Mouse (Mus musculus) MN1 (cell line): Measurements from ENCODE around the gene Gnaz.
"Not testable (repeated sequence)": the region's sequence is repeated elsewhere in the genome, so short reads cannot be mapped to it uniquely, and the experiment has no call there.

Experiments
- DNase-seq: peaks from one replicate; pipeline ENCODE4 v3.0.0-alpha.2; 2016; ENCODE audit warnings: low spot score

Gene Gnaz

DNA sequence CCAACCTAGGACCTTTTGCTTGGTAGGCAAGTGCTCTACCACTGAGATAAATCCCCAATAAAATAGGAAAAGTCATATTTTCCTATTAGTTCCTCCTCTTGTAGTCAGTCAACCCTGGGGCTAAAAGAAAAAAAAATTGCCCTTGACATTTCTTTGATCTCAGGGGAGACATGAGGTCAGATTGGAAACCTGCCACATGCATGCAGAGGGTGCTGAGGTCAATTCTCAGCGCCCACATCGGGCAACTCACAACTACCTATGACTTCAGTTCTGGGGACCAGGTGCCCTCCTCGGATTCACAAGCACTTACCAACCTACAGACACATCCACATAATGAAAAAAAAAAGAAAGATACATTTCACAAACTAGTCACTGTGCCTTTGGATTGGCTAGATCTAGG lies 63.3 kb downstream of the Gnaz start:
- DNase-seq: no peak

DNA sequence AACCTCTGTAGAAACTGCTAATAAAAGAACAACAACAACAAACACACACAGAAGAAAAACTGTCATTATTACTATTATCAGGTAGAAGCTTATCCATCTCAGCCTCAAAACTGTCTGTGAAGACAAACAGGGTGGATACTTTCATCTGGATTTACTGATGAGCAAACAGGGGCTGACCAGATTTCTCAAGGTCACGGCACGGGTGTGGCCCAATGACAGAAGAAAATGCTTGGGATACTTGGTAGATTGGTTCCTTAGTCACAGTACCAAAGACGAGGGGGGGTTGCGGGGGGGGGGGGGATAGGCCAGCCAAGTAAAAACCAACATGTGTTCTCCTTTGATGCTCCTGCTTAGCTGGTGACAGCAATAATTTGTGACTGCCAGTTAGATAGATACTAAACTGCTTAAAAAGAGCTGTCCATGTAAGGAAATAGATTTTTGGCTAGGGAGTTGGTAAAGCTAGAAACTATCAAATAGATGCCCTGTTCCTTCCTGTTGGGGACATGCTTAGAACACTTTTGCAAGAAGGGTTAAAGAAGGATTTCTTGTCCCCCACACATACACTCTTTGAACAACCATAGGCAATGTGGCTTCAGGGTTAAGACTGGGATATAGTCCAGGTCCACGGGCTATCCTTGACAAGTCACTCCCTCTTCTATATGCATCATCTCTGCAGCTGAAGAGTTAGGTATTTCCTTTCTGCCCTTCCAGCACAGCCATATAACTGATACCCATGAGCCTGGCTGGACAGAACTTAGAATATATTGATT lies 64.6 kb downstream of the Gnaz start:
- DNase-seq: peak; percentile 50

DNA sequence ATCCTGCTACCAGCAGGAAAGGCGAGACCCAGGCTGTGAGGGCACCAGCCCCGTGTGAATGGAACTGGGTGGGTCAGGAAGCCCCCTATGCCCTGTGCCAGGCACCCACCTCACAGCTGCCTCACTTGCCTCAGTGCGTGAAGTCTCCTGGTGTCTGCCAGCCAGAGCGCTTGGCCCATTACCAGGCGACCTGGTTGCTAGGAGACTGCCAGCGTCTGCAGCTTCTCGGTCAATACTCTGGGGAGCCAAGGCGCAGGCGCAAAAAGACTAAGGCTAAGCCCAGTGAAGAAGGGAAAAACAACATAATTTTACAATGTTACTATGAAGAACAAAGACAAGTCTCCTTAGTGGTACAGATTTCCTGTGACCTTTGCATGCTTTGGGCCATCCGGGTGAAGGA lies 65.4 kb downstream of the Gnaz start, which contains the start of gene Rsph14:
TSS of gene Rsph14 (minus strand) at position 192 of the 400 bp plus-strand sequence.
- peak; percentile 98 for DNase-seq

DNA sequence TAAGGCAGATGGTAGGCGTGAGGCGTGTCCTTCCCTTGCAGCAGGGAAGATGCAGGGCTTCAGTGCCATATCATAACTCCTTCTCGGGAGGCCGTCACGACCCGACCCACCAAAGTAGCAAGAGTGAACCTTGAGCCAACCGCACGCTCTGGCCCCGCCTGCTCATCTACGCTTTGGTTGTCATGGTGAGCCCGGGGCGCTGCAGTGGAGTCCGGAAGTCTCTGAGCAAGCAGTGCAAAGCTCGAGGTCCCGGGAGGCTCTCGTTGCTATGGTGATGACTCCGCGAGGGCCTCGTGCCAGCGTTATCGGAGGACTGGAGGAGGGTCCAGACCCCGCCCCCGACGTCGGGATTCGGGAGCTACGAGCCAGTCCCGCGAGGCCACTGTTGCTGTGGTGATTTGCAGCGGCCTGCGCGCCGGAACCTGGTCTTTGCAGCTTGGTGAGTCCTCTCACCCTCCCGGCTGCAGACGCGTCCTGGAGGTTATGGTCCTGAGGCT lies 70.0 kb downstream of the Gnaz start, which contains the start of gene Rab36:
TSS of gene Rab36 (plus strand) at position 176 of the 497 bp plus-strand sequence.
- peak; percentile 100 for DNase-seq

- DNase-seq: not testable (repeated sequence)
Observed at GRCm38 (mm10) chr10:75042060-75042459, 75.1 kb downstream of the Gnaz start.

GRCm38 (mm10) chr10:75044459-75044858 lies 77.5 kb downstream of the Gnaz start:
- DNase-seq: no peak

GRCm38 (mm10) chr10:75045831-75046230 lies 78.9 kb downstream of the Gnaz start:
- no peak for DNase-seq

- DNase-seq: no peak
Observed at GRCm38 (mm10) chr10:75048711-75049110, 81.7 kb downstream of the Gnaz start.

DNA sequence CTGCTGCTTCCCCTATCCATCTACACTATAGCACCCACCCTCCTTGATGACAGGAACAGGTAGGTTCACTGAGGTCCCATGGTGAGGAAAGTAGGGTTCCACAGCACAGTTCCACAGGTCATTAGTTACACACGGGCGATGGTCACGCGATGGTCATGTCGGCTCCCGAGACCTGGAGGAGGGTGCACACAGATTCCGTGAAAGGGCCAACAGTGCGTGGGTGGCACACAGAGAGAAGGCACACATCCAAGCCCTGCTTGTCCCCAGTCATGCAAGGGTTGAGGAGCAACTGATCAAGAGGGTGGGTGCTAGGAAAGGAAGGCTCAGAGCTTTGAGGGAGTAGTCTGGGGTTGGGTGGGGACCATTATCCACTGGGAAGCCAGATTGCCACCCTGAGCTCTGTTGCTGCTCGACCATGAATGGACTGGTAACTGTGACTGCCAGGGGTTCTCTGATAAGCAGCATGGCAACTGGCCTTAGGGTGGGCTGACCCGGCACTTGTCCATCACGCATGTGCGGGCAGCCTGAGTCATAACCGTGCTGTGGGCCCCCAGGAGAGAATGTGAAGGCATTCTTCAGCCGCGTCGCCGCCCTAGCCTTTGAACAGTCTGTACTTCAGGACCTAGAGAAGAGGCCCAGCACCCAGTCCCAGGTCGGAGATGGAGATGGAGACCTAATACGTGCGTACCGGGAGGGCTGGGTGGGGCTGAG lies 84.5 kb downstream of the Gnaz start:
- no peak for DNase-seq

DNA sequence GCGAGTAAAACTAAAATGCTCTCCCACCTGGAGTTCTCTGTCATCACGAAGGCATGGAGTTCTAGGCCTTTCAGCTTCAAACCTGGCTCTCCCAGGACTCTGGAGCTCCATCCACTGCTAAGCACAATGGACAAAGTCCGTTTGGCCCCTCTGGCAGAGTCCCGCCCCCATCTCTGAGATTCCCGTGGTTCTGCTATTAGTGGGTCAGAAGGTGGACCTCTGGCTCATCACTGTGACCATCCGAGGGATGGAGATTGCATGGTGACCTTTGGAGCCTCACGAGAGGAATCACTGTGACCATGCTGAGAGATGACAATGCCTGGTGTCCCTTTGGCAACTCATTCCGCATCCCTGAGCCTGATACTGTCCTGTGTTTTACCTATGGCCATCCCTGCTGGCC lies 85.9 kb downstream of the Gnaz start:
- no peak for DNase-seq

DNA sequence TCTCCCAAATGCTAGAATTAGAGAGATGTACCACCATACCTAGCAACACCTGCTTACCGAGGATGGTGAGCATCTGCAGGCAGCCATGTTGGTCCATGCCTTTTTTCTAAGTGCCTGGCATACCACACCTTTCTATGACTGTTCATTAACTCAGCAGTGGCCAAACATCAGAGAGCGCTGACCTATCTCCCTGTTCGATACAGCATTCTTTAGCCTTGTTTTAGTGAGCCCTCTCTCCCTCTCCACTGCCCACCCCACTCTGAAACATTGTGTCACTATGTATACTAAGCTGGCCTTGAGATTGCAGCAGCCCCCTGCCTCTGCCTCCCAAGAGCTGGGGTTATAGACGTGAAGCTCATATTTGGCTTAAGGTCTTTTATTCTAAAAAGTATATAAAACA lies 86.7 kb downstream of the Gnaz start:
- no peak for DNase-seq

- DNase-seq: peak; percentile 70
Observed at GRCm38 (mm10) chr10:75054125-75054524, 87.1 kb downstream of the Gnaz start.

DNA sequence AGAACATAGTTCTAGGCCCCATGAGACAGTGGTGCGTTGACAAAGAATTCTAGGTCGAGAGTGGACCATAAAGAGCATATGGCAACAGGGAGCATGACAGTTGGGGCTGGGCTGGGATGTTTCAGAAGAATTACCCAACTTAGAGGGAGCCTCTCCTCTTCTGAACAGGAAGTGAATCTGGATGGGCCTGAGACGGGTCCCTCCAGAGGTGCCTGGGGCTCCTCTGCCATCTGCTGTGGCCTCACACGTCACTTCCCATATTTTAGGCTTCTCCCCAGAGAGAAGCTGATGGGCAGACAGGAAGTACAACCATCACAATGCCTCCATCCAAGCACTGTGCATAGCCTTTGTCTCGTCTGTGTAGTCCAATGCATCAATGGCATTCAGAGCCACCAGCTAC lies 88.7 kb downstream of the Gnaz start:
- no peak for DNase-seq

- DNase-seq: peak; percentile 63
Observed at GRCm38 (mm10) chr10:75056255-75056654, 89.3 kb downstream of the Gnaz start.

DNA sequence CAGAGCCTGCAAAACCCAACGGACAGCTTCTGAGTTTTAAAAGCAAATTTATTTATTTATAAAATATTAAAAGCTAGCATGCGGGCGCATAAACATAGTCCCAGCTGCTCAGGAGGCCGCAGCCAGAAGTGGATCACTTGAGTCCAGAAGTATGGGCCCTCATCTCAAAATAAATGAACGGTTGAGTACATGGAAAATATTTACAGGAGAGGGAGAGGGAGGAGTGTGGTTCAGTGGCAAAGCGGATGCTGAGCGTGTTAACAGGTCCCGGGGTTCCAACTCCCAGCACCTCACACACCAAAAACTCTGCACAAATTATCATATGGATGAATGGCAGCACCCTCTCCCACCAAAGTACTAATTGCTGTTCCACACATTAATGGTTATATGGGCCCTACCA lies 91.4 kb downstream of the Gnaz start:
- no peak for DNase-seq

DNA sequence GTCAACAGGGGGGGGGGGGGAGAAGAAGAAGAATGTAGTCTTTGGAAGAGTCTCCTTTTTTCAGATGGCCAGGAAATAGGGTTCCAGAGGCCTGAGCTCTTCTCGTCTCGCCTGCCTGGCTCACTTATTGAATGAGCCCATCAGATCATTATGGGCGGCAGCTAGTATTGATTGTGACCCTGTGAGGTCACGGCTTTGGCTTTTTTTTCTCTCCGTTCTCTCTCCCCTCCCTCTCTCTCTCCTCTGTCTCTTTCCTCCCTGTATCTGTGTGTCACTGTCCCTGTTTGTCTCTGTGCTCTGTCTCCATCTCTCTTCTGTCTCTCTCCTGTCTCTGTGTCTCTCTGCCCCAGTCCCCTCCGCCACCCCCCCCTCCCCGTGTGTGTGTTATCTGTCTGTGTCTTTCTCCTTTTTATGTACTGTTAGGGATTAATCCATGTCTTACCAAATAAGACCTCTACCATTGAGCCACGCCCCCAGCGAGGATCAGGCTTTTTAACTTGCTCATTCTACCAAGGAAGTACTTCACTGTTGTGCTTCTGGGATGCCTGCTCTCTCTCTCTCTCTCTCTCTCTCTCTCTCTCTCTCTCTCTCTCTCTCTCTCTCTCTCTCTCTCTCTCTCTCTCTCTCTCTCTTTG lies 91.9 kb downstream of the Gnaz start:
- DNase-seq: no peak

- peak; percentile 91 for DNase-seq
Observed at GRCm38 (mm10) chr10:75059396-75059795, 92.4 kb downstream of the Gnaz start.

GRCm38 (mm10) chr10:75060217-75060842 lies 93.4 kb downstream of the Gnaz start, which contains the start of gene Bcr:
TSS of gene Bcr (plus strand) at chr10:75060592.
- peak; percentile 86 for DNase-seq

GRCm38 (mm10) chr10:75060843-75061235 lies 93.9 kb downstream of the Gnaz start:
- no peak for DNase-seq

DNA sequence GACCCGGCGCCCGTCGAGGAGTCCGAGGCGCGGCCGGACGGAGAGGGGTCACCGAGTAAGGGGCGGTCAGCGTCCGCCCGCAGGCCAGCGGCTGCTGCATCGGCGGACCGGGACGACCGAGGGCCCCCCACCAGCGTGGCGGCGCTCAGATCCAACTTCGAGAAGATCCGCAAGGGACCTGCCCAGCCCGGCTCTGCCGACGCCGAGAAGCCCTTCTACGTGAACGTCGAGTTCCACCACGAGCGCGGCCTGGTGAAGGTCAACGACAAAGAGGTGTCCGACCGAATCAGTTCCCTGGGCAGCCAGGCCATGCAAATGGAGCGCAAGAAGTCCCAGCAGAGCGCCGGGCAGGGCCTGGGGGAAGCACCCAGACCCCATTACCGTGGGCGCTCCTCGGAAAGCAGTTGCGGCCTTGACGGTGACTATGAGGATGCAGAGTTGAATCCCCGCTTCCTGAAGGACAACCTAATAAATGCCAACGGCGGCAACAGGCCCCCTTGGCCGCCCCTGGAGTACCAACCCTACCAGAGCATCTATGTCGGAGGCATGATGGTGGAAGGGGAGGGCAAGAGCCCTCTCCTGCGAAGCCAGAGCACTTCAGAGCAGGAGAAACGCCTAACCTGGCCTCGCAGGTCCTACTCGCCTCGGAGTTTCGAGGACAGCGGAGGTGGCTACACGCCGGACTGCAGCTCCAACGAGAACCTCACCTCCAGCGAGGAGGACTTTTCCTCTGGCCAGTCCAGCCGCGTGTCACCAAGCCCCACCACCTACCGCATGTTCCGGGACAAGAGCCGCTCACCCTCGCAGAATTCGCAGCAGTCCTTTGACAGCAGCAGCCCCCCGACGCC lies 94.6 kb downstream of the Gnaz start:
- DNase-seq: no peak

DNA sequence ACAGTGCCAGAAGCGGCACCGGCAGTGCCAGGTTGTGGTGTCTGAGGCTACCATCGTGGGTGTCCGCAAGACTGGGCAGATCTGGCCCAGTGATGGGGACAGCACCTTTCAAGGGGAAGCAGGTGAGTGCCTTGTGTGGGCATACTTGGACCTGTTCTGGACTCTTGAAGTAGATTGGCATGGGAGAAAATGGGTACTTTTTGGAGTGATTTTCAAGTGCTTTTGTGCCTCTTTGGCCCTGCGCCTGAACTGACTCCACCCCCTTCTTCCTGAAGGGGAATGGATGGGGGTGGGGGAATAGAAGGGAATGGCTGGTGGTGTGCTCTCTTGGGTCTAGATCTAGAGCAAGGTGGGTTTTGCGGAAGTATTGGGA lies 95.2 kb downstream of the Gnaz start:
- DNase-seq: no peak
